Mouse (Mus musculus) cerebellum, adult 2 months (tissue): ENCODE measurements around the gene Mlh1.

Experiments used
- CTCF ChIP-seq: fragments of 200-500 bp; IDR thresholded peaks from 2 replicates; pipeline ENCODE4 v1.5.1; 2011; ENCODE audit warnings: low read depth, mild to moderate bottlenecking, control low read depth, low read length, moderate library complexity, borderline replicate concordance; ENCODE audit not compliant: insufficient read depth
- POLR2A ChIP-seq: fragments of 200-500 bp; IDR thresholded peaks from 2 replicates; pipeline ENCODE4 v1.6.1; 2011; ENCODE audit warnings: low read length, control low read depth, borderline replicate concordance; ENCODE audit not compliant: insufficient read depth

- TF ChIP-seq POLR2A (no peak), CTCF (no peak)
Observed at GRCm38 (mm10) chr9:111239821-111240220, 31.8 kb downstream of the Mlh1 start.
